In genomic region chr4:152878941-152879340, GRCm38 (mm10) we compare ENCODE assay signal across 16 mouse cellular contexts.
DNase-seq lines count a peak whose midpoint lies in the region; ATAC-seq lines count a peak whose summit lies in the region.
"Had no signal": no experiment of that assay in that cellular context is flagged by ENCODE, and none has a peak within 500 bp of the region (broad histone marks: within the 10 kb centered on the region; RNA-seq: fewer than 3 reads in every experiment).

No protein-coding gene starts in this region.

- H3K4me2 ChIP-seq in intestine, embryonic 15.5 days (replicated peaks): 0 out of 2 replicates have a peak overlapping the region, but pooled peaks have one; percentile 4
- H3K4me2 ChIP-seq in intestine, embryonic 16.5 days (ENCODE audit: low read depth, low read length): no peak overlapping the region
- H3K4me2 ChIP-seq in hindbrain, embryonic 13.5 days: no peak overlapping the region

- H3K9ac ChIP-seq in intestine, embryonic 15.5 days: no peak overlapping the region
- H3K9ac ChIP-seq in intestine, embryonic 16.5 days (ENCODE audit: low read depth, low read length): no peak overlapping the region
- no peak overlapping the region for H3K9ac ChIP-seq in hindbrain, embryonic 13.5 days

- no peaks in the 10 kb centered on the region for H3K36me3 ChIP-seq in intestine, embryonic 15.5 days
- H3K36me3 ChIP-seq in intestine, embryonic 16.5 days (ENCODE audit: control insufficient read depth, insufficient read depth, low read length): no peaks in the 10 kb centered on the region
- no peaks in the 10 kb centered on the region for H3K36me3 ChIP-seq in hindbrain, embryonic 13.5 days

- H3K27me3 ChIP-seq in intestine, embryonic 15.5 days (replicated peaks): no peaks in the 10 kb centered on the region
- H3K27me3 ChIP-seq in intestine, embryonic 16.5 days (replicated peaks; ENCODE audit: control insufficient read depth, insufficient read depth, low read length): no peaks in the 10 kb centered on the region
- 0 out of 2 replicates have a peak, but pooled peaks cover 4% of the 10 kb centered on the region for H3K27me3 ChIP-seq in hindbrain, embryonic 13.5 days
- H3K27me3 ChIP-seq: CH12.LX had no signal

- ATAC-seq in intestine, embryonic 15.5 days: 0 out of 2 replicates have a peak, but pooled peaks have one; percentile 28
- ATAC-seq in intestine, embryonic 16.5 days: no peak
- ATAC-seq in hindbrain, embryonic 13.5 days (ENCODE audit: low FRiP score): no peak

- peak; percentile 25 for DNase-seq in embryo, embryonic 11 days
- peak; percentile 40 for DNase-seq in mesoderm, embryonic 11.5 days (ENCODE audit: low read depth, low spot score)
- no peak for DNase-seq in right cerebral cortex, postnatal 10 days (ENCODE audit: low spot score in 2 of 2)
- DNase-seq in heart, postnatal 4 days: no peak
- DNase-seq: adrenal gland, postnatal 14 days; cerebellum, adult 8-10 months; heart, adult 11 months; kidney, adult 18-20 months; kidney, postnatal 25 days; lung, adult 2 months; thymus, postnatal 36 days had no signal

- H3K4me3 ChIP-seq in intestine, embryonic 15.5 days (replicated peaks): no peak overlapping the region
- H3K4me3 ChIP-seq in intestine, embryonic 16.5 days (ENCODE audit: low read length): no peak overlapping the region
- H3K4me3 ChIP-seq in hindbrain, embryonic 13.5 days: no peak overlapping the region

- H3K4me1 ChIP-seq in intestine, embryonic 15.5 days (replicated peaks): peaks cover 5% of the 10 kb centered on the region; the same call in 1 of the 2 replicates
- H3K4me1 ChIP-seq in intestine, embryonic 16.5 days (ENCODE audit: control insufficient read depth, insufficient read depth, low read length): peaks cover 3% of the 10 kb centered on the region; the same call in 1 of the 2 replicates
- H3K4me1 ChIP-seq in hindbrain, embryonic 13.5 days (replicated peaks): peaks cover 8% of the 10 kb centered on the region

- H3K9me3 ChIP-seq in intestine, embryonic 15.5 days: no peaks in the 10 kb centered on the region
- no peaks in the 10 kb centered on the region for H3K9me3 ChIP-seq in intestine, embryonic 16.5 days (ENCODE audit: control insufficient read depth, low read length)
- no peaks in the 10 kb centered on the region for H3K9me3 ChIP-seq in hindbrain, embryonic 13.5 days

- WGBS in intestine, embryonic 15.5 days: 40% methylated on average over 14 of the region's 14 CpGs
- 39% methylated on average over 14 of the region's 14 CpGs for WGBS in intestine, embryonic 16.5 days
- 43% methylated on average over 14 of the region's 14 CpGs for WGBS in hindbrain, embryonic 13.5 days

- H3K27ac ChIP-seq in intestine, embryonic 15.5 days: no peak overlapping the region
- H3K27ac ChIP-seq in intestine, embryonic 16.5 days (ENCODE audit: low read length): no peak overlapping the region
- H3K27ac ChIP-seq in hindbrain, embryonic 13.5 days: peak overlapping the region; percentile 37; the same call in 1 of the 2 replicates
- H3K27ac ChIP-seq: macrophage had no signal

Comparison
In these comparisons a context has a peak if more than half of its experiments do, and no peak if none do; other contexts are left out.
1. DNase-seq: peak in embryo, embryonic 11 days (single experiment) and mesoderm, embryonic 11.5 days (single experiment); none in right cerebral cortex, postnatal 10 days (0 of 2) and heart, postnatal 4 days (single experiment).